Mouse (Mus musculus): ENCODE data around the gene Shkbp1. TPM values are rescaled to one million over a fixed set of nuclear protein-coding genes. Genes with fewer than 3 reads are reported as not detected.

Gene Shkbp1
- polyA plus RNA-seq, 1 experiment from 2014 or later: 50.9 TPM

- Histone ChIP-seq H3K4me2 (ENCODE audit: low read depth, severe bottlenecking) (no peak overlapping the region), H3K9ac (ENCODE audit: low read length) (no peak overlapping the region), H3K27me3 (ENCODE audit: control insufficient read depth, insufficient read depth, low read length) (peaks cover 30% of the 10 kb centered on the region), H3K36me3 (ENCODE audit: control insufficient read depth, insufficient read depth, low read length) (no peaks in the 10 kb centered on the region), H3K4me1 (ENCODE audit: control insufficient read depth, insufficient read depth, low read length) (no peaks in the 10 kb centered on the region), H3K4me3 (ENCODE audit: low read depth, low read length) (no peak overlapping the region), H3K9me3 (ENCODE audit: control insufficient read depth, low read length) (no peaks in the 10 kb centered on the region), H3K27ac (replicated peaks; ENCODE audit: low read depth, low read length) (no peak overlapping the region)
- 94% methylated on average over 5 of the region's 5 CpGs for WGBS
- ATAC-seq (ENCODE audit: insufficient number of reproducible peaks, low FRiP score, low TSS enrichment, low read depth): no peak
- DNase-seq (ENCODE audit: low spot score): no peak
Measured at GRCm38 (mm10) chr7:27323001-27323400, 32.8 kb downstream of the Shkbp1 start.

- no peak overlapping the region for H3K9ac ChIP-seq (ENCODE audit: low read length)
- H3K4me1 ChIP-seq (ENCODE audit: control insufficient read depth, insufficient read depth, low read length): no peaks in the 10 kb centered on the region
- no peak overlapping the region for H3K4me2 ChIP-seq (ENCODE audit: low read depth, severe bottlenecking)
- ATAC-seq (ENCODE audit: insufficient number of reproducible peaks, low FRiP score, low TSS enrichment, low read depth) (no peak), DNase-seq (ENCODE audit: low spot score) (no peak)
- no peaks in the 10 kb centered on the region for H3K36me3 ChIP-seq (ENCODE audit: control insufficient read depth, insufficient read depth, low read length)
- H3K4me3 ChIP-seq (ENCODE audit: low read depth, low read length): no peak overlapping the region
- WGBS: 19% methylated on average over 13 of the region's 13 CpGs
- H3K9me3 ChIP-seq (ENCODE audit: control insufficient read depth, low read length): no peaks in the 10 kb centered on the region
- no peak overlapping the region for H3K27ac ChIP-seq (replicated peaks; ENCODE audit: low read depth, low read length)
- peaks cover 23% of the 10 kb centered on the region for H3K27me3 ChIP-seq (ENCODE audit: control insufficient read depth, insufficient read depth, low read length)
Measured at GRCm38 (mm10) chr7:27322291-27322690, 33.5 kb downstream of the Shkbp1 start.

- no peak overlapping the region for H3K9ac ChIP-seq (ENCODE audit: low read length)
- 0 out of 2 replicates have a peak, but pooled peaks cover 4% of the 10 kb centered on the region for H3K27me3 ChIP-seq (ENCODE audit: control insufficient read depth, insufficient read depth, low read length)
- H3K4me1 ChIP-seq (ENCODE audit: control insufficient read depth, insufficient read depth, low read length): no peaks in the 10 kb centered on the region
- no peaks in the 10 kb centered on the region for H3K36me3 ChIP-seq (ENCODE audit: control insufficient read depth, insufficient read depth, low read length)
- H3K27ac ChIP-seq (replicated peaks; ENCODE audit: low read depth, low read length): no peak overlapping the region
- DNase-seq (ENCODE audit: low spot score) (no peak), ATAC-seq (ENCODE audit: insufficient number of reproducible peaks, low FRiP score, low TSS enrichment, low read depth) (no peak)
- no peak overlapping the region for H3K4me2 ChIP-seq (ENCODE audit: low read depth, severe bottlenecking)
- H3K9me3 ChIP-seq (ENCODE audit: control insufficient read depth, low read length): no peaks in the 10 kb centered on the region
- H3K4me3 ChIP-seq (ENCODE audit: low read depth, low read length): no peak overlapping the region
- 88% methylated on average over 22 of the region's 22 CpGs for WGBS
Measured at GRCm38 (mm10) chr7:27319411-27319810, 36.4 kb downstream of the Shkbp1 start.

DNA sequence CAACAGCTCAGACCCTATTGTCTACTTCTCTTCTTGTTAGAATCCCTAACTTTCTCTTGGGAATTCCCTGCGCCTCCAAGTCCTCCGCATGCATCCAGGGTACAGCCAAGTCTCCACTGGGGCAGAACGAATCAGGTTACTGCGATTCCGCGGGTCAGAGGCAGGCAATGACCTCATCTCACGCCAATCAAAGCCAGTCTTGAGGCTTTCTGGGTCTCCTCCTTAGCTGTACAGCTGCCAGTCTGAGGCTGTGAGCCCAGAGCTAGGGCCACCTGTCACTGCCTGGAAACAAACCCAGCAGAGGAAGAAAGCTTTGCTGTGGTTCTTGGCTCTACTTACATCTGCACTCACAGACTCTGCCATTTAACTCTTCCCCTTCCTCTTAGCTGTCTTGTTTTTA is 39.9 kb downstream of the Shkbp1 start:
- 46% methylated on average over 7 of the region's 7 CpGs for WGBS
- no peaks in the 10 kb centered on the region for H3K4me1 ChIP-seq (ENCODE audit: control insufficient read depth, insufficient read depth, low read length)
- no peak for ATAC-seq (ENCODE audit: insufficient number of reproducible peaks, low FRiP score, low TSS enrichment, low read depth)
- no peak overlapping the region for H3K4me3 ChIP-seq (ENCODE audit: low read depth, low read length)
- 0 out of 2 replicates have a peak, but pooled peaks cover 2% of the 10 kb centered on the region for H3K27me3 ChIP-seq (ENCODE audit: control insufficient read depth, insufficient read depth, low read length)
- peaks cover 3% of the 10 kb centered on the region; the same call in 1 of the 2 replicates for H3K9me3 ChIP-seq (ENCODE audit: control insufficient read depth, low read length)
- no peak overlapping the region for H3K9ac ChIP-seq (ENCODE audit: low read length)
- no peak overlapping the region for H3K4me2 ChIP-seq (ENCODE audit: low read depth, severe bottlenecking)
- no peak overlapping the region for H3K27ac ChIP-seq (replicated peaks; ENCODE audit: low read depth, low read length)
- no peaks in the 10 kb centered on the region for H3K36me3 ChIP-seq (ENCODE audit: control insufficient read depth, insufficient read depth, low read length)
- DNase-seq (ENCODE audit: low spot score): no peak

DNA sequence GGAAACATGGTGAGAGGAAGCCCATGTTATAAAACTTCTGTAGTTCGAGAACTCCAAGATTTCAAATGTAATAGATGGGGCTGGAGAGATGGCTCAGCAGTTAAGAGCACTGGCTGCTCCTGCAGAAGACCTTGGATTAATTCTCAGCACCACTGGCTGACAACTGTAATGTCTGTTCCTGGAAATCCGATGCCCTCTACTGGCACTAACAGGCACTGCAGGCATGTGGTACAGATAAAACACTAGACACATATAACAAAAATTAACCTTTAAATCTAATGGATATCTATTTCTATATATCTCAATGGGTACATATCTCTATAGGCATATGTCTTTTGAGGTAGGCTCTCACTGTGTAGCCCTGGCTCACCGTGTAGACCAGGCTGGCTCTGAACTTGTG is 41.4 kb downstream of the Shkbp1 start:
- WGBS: 90% methylated on average over 3 of the region's 3 CpGs
- no peak overlapping the region for H3K9ac ChIP-seq (ENCODE audit: low read length)
- no peak overlapping the region for H3K4me2 ChIP-seq (ENCODE audit: low read depth, severe bottlenecking)
- H3K27ac ChIP-seq (replicated peaks; ENCODE audit: low read depth, low read length): no peak overlapping the region
- H3K4me3 ChIP-seq (ENCODE audit: low read depth, low read length): no peak overlapping the region
- no peak for ATAC-seq (ENCODE audit: insufficient number of reproducible peaks, low FRiP score, low TSS enrichment, low read depth)
- peaks cover 3% of the 10 kb centered on the region; the same call in 1 of the 2 replicates for H3K9me3 ChIP-seq (ENCODE audit: control insufficient read depth, low read length)
- peaks cover 10% of the 10 kb centered on the region for H3K27me3 ChIP-seq (ENCODE audit: control insufficient read depth, insufficient read depth, low read length)
- DNase-seq (ENCODE audit: low spot score): no peak
- H3K4me1 ChIP-seq (ENCODE audit: control insufficient read depth, insufficient read depth, low read length): 0 out of 2 replicates have a peak, but pooled peaks cover 2% of the 10 kb centered on the region
- no peaks in the 10 kb centered on the region for H3K36me3 ChIP-seq (ENCODE audit: control insufficient read depth, insufficient read depth, low read length)

DNA sequence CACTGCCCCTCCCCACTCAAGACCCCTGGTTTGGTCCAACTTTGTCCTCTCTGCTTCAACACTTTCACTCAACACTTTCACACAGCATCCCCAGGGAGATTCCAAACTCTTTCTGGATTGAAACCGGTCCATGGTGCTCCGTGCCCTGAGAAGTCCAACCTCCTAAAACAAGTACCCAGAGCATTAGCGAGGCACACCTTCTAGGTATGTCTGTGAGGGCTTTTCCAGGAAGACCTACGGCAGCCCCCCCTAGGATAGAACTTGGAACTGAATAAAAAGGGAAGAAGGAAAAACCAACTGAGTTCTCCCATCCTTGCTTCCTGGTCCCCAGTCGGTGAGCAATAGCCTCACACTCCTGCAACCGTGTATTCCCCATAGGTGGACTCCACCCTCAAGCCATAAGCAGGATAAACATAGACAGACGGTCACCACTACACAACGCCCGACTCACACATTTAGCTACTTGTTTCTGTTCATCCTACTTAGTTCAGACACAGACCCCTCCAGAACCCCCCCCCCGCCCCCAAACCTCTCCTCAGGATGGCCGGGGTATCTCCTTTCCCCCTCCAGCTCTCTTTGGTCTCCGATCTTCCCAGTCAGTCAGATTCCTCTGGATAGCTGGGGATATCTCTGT is 44.1 kb downstream of the Shkbp1 start:
- H3K27me3 ChIP-seq (ENCODE audit: control insufficient read depth, insufficient read depth, low read length): peaks cover 10% of the 10 kb centered on the region
- ATAC-seq (ENCODE audit: insufficient number of reproducible peaks, low FRiP score, low TSS enrichment, low read depth) (no peak), DNase-seq (ENCODE audit: low spot score) (no peak)
- H3K4me3 ChIP-seq (ENCODE audit: low read depth, low read length): no peak overlapping the region
- H3K4me1 ChIP-seq (ENCODE audit: control insufficient read depth, insufficient read depth, low read length): 0 out of 2 replicates have a peak, but pooled peaks cover 2% of the 10 kb centered on the region
- no peaks in the 10 kb centered on the region for H3K36me3 ChIP-seq (ENCODE audit: control insufficient read depth, insufficient read depth, low read length)
- H3K4me2 ChIP-seq (ENCODE audit: low read depth, severe bottlenecking): no peak overlapping the region
- no peak overlapping the region for H3K27ac ChIP-seq (replicated peaks; ENCODE audit: low read depth, low read length)
- no peak overlapping the region for H3K9ac ChIP-seq (ENCODE audit: low read length)
- peaks cover 3% of the 10 kb centered on the region; the same call in 1 of the 2 replicates for H3K9me3 ChIP-seq (ENCODE audit: control insufficient read depth, low read length)
- 90% methylated on average over 12 of the region's 12 CpGs for WGBS

DNA sequence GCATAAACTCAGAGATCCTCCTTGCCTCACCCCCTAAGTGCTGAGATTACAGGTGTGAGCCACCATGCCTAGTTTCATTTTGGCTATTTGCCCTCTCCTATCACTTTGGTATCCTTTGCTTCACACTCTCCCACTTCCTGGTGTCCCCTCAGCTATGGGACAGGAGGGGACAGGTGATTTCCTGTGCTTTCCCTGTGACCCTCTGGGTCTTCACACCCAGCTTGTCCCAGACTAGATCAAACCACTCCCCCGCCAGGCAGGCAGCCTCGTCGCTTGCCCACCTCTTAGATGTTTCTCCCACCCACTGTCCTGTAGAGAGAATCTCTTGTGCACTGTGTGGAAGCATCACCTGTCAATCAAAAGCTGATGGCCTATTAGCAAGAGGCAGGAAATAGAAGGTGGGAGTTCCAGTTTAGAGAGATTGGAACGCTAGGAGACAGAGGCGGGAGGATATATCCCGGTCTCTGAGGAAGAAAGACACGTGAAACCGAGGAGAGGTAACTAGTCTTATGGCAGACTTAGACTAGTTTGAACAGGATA is 44.8 kb downstream of the Shkbp1 start:
- Histone ChIP-seq H3K9ac (ENCODE audit: low read length) (no peak overlapping the region), H3K4me3 (ENCODE audit: low read depth, low read length) (no peak overlapping the region), H3K4me2 (ENCODE audit: low read depth, severe bottlenecking) (no peak overlapping the region), H3K27ac (replicated peaks; ENCODE audit: low read depth, low read length) (no peak overlapping the region), H3K4me1 (ENCODE audit: control insufficient read depth, insufficient read depth, low read length) (0 out of 2 replicates have a peak, but pooled peaks cover 2% of the 10 kb centered on the region), H3K27me3 (ENCODE audit: control insufficient read depth, insufficient read depth, low read length) (peaks cover 10% of the 10 kb centered on the region), H3K9me3 (ENCODE audit: control insufficient read depth, low read length) (peaks cover 3% of the 10 kb centered on the region; the same call in 1 of the 2 replicates), H3K36me3 (ENCODE audit: control insufficient read depth, insufficient read depth, low read length) (no peaks in the 10 kb centered on the region)
- ATAC-seq (ENCODE audit: insufficient number of reproducible peaks, low FRiP score, low TSS enrichment, low read depth): no peak
- no peak for DNase-seq (ENCODE audit: low spot score)
- WGBS: 42% methylated on average over 8 of the region's 8 CpGs

- DNase-seq (ENCODE audit: low spot score): peak; percentile 34
- H3K9ac ChIP-seq (ENCODE audit: low read length): no peak overlapping the region
Measured at GRCm38 (mm10) chr7:27310306-27310705, 45.5 kb downstream of the Shkbp1 start.

More at GRCm38 (mm10) chr7:27310306-27310705, 45.5 kb downstream of the Shkbp1 start:
- peaks cover 10% of the 10 kb centered on the region for H3K27me3 ChIP-seq (ENCODE audit: control insufficient read depth, insufficient read depth, low read length)
- H3K36me3 ChIP-seq (ENCODE audit: control insufficient read depth, insufficient read depth, low read length): no peaks in the 10 kb centered on the region
- peak overlapping the region; percentile 42 for H3K4me2 ChIP-seq (ENCODE audit: low read depth, severe bottlenecking)
- 0 out of 2 replicates have a peak, but pooled peaks cover 2% of the 10 kb centered on the region for H3K4me1 ChIP-seq (ENCODE audit: control insufficient read depth, insufficient read depth, low read length)
- WGBS: 6% methylated on average over 17 of the region's 17 CpGs
- ATAC-seq (ENCODE audit: insufficient number of reproducible peaks, low FRiP score, low TSS enrichment, low read depth): no peak
- no peak overlapping the region for H3K4me3 ChIP-seq (ENCODE audit: low read depth, low read length)
- no peak overlapping the region for H3K27ac ChIP-seq (replicated peaks; ENCODE audit: low read depth, low read length)
- H3K9me3 ChIP-seq (ENCODE audit: control insufficient read depth, low read length): peaks cover 3% of the 10 kb centered on the region; the same call in 1 of the 2 replicates

Measured in limb, embryonic 11.5 days (tissue).